Mouse (Mus musculus): ENCODE results near the gene Slc10a1. TPM values are rescaled to one million over a fixed set of nuclear protein-coding genes. Genes with fewer than 3 reads are reported as not detected.

Slc10a1 gene
- total and polyA plus RNA-seq, 2 experiments from 2014 or later: 0.11 TPM; not detected in 1

DNA sequence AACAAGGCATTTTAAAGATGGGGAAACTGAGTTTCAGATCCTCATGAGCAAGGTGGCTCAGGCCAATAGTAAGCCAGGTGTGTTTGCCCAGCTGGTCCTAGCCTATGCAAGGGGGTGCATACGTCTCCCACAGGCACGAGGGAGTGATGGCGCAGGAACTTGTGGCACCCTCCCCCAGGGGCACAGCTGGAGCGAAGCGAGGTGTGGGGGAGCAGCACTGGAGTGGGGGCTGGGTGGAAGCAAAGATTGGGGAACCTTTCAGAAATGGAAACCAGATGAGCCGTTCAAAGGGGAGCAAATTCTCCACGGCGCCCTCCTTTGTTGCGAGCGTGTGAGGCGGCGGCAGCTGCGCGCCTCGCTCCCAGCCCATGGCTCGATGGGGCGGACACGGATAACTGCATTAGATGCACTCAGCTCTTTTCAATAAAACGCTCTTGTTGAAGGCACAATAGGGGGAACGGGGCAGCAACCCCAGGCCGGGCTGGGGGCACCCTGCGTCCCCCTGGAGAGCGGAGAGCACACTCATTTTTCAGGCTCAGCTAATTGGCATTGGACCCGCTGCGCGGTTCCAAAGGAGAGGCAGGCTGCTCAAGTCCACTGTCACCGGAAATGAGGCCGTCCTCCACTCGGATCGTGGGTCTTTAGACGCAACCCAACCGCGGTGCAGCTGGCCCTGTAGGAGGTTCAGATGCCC is 30.2 kb upstream of the Slc10a1 start:
- DNase-seq (ENCODE audit: low spot score) (peak; percentile 41), ATAC-seq (peak; percentile 56)
- TF ChIP-seq CTCF (IDR thresholded peaks at IDR 0.05; ENCODE audit: low read depth): no peak
- H3K9ac ChIP-seq (replicated peaks; ENCODE audit: low read length): no peak overlapping the region; the same call in 1 of the 2 replicates
- H3K9me3 ChIP-seq (ENCODE audit: low read length): no peaks in the 10 kb centered on the region
- H3K36me3 ChIP-seq (ENCODE audit: insufficient read depth, low read length): no peaks in the 10 kb centered on the region
- peak overlapping the region; percentile 47 for H3K4me2 ChIP-seq (ENCODE audit: low read depth, low read length)
- H3K27me3 ChIP-seq (ENCODE audit: insufficient read depth, low read length): no peaks in the 10 kb centered on the region
- 2% methylated on average over 33 of the region's 33 CpGs for WGBS
- 0 out of 2 replicates have a peak, but pooled peaks cover 3% of the 10 kb centered on the region for H3K4me1 ChIP-seq (ENCODE audit: insufficient read depth, low read length)
- no peak overlapping the region for H3K27ac ChIP-seq
- peak overlapping the region; percentile 22 for H3K4me3 ChIP-seq (ENCODE audit: low read length)

DNA sequence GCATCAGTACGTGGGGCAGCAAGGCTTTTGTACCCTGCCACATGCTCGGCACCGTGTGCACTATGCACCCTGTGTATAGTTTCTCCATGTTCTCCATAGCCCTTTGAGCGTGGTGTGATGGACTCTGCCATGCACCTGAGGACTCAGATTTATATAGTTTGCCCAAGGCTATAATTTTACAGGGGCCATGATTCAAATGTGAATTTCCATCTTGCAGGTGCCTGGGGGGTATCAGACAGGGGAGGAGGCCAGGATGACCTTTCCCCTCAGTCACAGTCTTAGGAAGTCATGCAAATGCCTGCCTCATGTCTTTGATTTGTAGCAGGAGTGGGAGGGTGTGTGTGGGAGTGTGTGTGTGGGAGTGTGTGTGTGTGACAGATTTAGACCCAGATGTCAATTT is 29.1 kb upstream of the Slc10a1 start:
- DNase-seq (ENCODE audit: low spot score): no peak
- H3K27ac ChIP-seq: no peak overlapping the region
- H3K4me1 ChIP-seq (ENCODE audit: insufficient read depth, low read length): 0 out of 2 replicates have a peak, but pooled peaks cover 3% of the 10 kb centered on the region
- no peak overlapping the region for H3K9ac ChIP-seq (replicated peaks; ENCODE audit: low read length)
- H3K4me3 ChIP-seq (ENCODE audit: low read length): no peak overlapping the region
- 54% methylated on average over 4 of the region's 4 CpGs for WGBS
- no peak overlapping the region for H3K4me2 ChIP-seq (ENCODE audit: low read depth, low read length)
- no peaks in the 10 kb centered on the region for H3K36me3 ChIP-seq (ENCODE audit: insufficient read depth, low read length)
- no peak for ATAC-seq
- H3K9me3 ChIP-seq (ENCODE audit: low read length): no peaks in the 10 kb centered on the region
- no peaks in the 10 kb centered on the region for H3K27me3 ChIP-seq (ENCODE audit: insufficient read depth, low read length)
- TF ChIP-seq CTCF (IDR thresholded peaks at IDR 0.05; ENCODE audit: low read depth): no peak

DNA sequence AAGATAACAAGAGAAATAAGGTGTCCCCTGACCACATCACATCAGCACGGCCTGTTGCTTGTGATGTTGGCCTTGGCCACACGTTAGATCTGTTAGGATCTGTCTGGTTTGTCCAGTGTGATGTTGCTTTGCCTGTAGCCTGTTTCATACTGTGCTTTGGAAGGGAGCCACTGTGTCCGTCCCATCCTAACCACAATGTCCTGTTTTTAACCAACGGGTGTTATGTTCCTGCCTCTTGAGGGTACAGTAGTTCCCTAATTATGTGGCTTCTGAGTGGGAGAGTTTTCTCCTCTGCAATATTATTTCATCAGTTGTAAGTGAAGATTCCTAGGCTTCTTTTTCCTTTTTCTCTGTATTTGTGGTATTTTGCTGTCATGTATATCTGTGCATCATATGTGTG is 26.8 kb upstream of the Slc10a1 start:
- H3K36me3 ChIP-seq (ENCODE audit: insufficient read depth, low read length): no peaks in the 10 kb centered on the region
- ATAC-seq (no peak), DNase-seq (ENCODE audit: low spot score) (no peak)
- H3K9ac ChIP-seq (replicated peaks; ENCODE audit: low read length): no peak overlapping the region
- H3K4me3 ChIP-seq (ENCODE audit: low read length): no peak overlapping the region
- no peak overlapping the region for H3K4me2 ChIP-seq (ENCODE audit: low read depth, low read length)
- 0 out of 2 replicates have a peak, but pooled peaks cover 3% of the 10 kb centered on the region for H3K4me1 ChIP-seq (ENCODE audit: insufficient read depth, low read length)
- H3K27me3 ChIP-seq (ENCODE audit: insufficient read depth, low read length): no peaks in the 10 kb centered on the region
- H3K27ac ChIP-seq: no peak overlapping the region
- H3K9me3 ChIP-seq (ENCODE audit: low read length): no peaks in the 10 kb centered on the region
- no peak for TF ChIP-seq CTCF (IDR thresholded peaks at IDR 0.05; ENCODE audit: low read depth)
- 96% methylated on average over 4 of the region's 4 CpGs for WGBS

DNA sequence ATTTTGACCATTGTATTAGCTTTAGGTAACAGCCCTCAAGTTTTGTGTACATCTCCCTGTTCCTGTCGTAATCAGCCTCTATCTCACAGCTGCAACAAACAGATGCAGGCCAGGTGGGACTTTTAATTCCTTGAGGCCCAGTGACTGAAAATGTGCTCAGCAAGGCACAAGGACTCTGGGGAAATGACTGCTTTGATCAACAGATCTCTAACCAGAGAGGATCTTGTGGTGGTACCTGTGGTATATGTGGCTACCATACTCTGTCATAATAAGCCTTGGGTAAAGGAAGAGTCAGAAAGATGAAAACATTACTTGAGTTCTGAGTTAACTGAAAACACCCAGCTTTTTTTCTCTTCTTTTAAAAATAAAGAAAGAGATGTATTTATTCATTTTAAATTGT is 25.3 kb upstream of the Slc10a1 start:
- H3K9me3 ChIP-seq (ENCODE audit: low read length): no peaks in the 10 kb centered on the region
- no peaks in the 10 kb centered on the region for H3K36me3 ChIP-seq (ENCODE audit: insufficient read depth, low read length)
- TF ChIP-seq CTCF (IDR thresholded peaks at IDR 0.05; ENCODE audit: low read depth): no peak
- no peak for ATAC-seq
- no peak overlapping the region for H3K27ac ChIP-seq
- no peak overlapping the region for H3K4me2 ChIP-seq (ENCODE audit: low read depth, low read length)
- H3K27me3 ChIP-seq (ENCODE audit: insufficient read depth, low read length): no peaks in the 10 kb centered on the region
- H3K4me3 ChIP-seq (ENCODE audit: low read length): no peak overlapping the region
- H3K9ac ChIP-seq (replicated peaks; ENCODE audit: low read length): no peak overlapping the region
- DNase-seq (ENCODE audit: low spot score): no peak
- H3K4me1 ChIP-seq (ENCODE audit: insufficient read depth, low read length): 0 out of 2 replicates have a peak, but pooled peaks cover 3% of the 10 kb centered on the region
- WGBS: 89% methylated on average over 1 of the region's 1 CpGs

DNA sequence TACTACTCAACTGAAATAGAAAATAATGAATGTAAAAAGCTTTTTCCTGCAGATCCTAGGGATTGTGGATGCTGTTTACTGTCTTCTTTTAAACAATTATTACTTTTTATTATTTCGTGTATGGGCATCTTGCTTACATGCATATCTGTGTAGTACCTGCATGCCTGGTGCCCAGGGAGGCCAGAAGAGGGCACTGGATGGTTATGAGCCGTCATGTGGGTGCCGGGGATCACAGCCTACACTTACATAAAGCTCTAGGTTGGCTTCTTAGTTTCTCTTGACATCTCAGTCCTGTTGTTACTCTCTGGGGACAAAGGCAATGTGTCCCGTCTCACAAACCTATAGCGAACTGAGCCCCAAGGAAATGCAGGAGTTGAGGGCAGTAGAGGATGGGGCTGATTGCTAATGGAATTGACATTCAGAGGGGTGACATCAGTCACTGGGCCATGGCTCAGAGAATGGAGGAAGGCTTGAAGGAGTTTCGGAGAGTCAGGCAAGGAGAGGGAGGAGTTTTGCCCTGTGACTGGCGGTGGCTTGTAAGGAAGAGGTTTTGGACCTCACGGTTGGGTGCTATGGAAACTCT is 24.1 kb upstream of the Slc10a1 start:
- Histone ChIP-seq H3K27me3 (ENCODE audit: insufficient read depth, low read length) (no peaks in the 10 kb centered on the region), H3K9me3 (ENCODE audit: low read length) (no peaks in the 10 kb centered on the region), H3K36me3 (ENCODE audit: insufficient read depth, low read length) (no peaks in the 10 kb centered on the region), H3K9ac (replicated peaks; ENCODE audit: low read length) (no peak overlapping the region), H3K4me3 (ENCODE audit: low read length) (no peak overlapping the region), H3K4me2 (ENCODE audit: low read depth, low read length) (no peak overlapping the region), H3K27ac (no peak overlapping the region), H3K4me1 (ENCODE audit: insufficient read depth, low read length) (no peaks in the 10 kb centered on the region)
- DNase-seq (ENCODE audit: low spot score): peak; percentile 9
- TF ChIP-seq CTCF (IDR thresholded peaks at IDR 0.05; ENCODE audit: low read depth): peak; percentile 51
- WGBS: 72% methylated on average over 8 of the region's 8 CpGs
- ATAC-seq: no peak

DNA sequence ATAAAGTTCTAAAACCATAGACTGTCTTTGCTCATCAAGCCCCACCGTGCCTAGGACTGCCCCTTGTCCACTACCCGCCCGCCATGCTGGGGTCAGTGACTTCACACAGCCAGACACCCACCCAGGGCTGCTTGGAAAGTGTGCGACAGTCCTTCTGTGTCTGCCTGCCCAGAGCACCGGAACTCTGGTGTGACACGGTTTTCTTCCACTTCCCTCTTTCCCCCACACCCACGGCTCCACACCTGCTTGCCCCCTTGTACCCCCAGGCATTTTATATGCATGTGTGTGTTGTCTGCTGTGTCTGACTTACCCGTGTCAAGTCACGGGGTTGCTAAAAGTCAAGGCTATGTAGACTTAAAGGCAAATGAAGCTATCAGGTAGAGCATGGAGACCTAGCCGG is 23.3 kb upstream of the Slc10a1 start:
- Histone ChIP-seq H3K36me3 (ENCODE audit: insufficient read depth, low read length) (no peaks in the 10 kb centered on the region), H3K9ac (replicated peaks; ENCODE audit: low read length) (no peak overlapping the region), H3K4me2 (ENCODE audit: low read depth, low read length) (no peak overlapping the region), H3K27ac (no peak overlapping the region), H3K4me1 (ENCODE audit: insufficient read depth, low read length) (no peaks in the 10 kb centered on the region), H3K4me3 (ENCODE audit: low read length) (no peak overlapping the region), H3K27me3 (ENCODE audit: insufficient read depth, low read length) (no peaks in the 10 kb centered on the region), H3K9me3 (ENCODE audit: low read length) (no peaks in the 10 kb centered on the region)
- no peak for DNase-seq (ENCODE audit: low spot score)
- ATAC-seq: no peak
- TF ChIP-seq CTCF (IDR thresholded peaks at IDR 0.05; ENCODE audit: low read depth): no peak
- WGBS: 82% methylated on average over 10 of the region's 10 CpGs

DNA sequence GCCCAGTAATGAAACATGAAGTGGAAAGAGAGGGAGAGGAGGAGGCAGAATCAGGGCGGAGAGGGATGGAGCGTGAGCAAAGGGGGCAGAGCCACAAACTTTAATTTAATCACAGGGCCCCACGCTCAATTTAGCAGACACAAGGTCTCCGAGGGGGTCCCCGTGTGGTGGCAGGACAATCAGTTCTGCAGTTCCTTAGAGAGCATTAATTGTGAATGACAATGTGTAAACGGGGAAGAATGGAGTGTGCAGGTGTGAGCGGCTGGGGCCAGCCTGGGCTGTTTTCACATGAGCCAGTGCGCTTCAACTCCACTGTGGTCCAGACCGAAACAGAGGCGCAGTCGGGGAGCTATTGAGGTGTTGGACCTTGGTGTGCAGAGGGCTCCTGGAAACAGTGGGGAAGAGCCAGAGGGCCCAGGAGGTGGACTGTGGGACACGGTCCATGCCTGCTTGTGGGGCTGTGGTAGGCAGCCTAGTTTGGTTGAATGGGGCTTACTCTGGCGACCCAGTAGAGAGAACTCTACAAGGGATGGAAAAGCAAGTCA is 22.5 kb upstream of the Slc10a1 start:
- DNase-seq (ENCODE audit: low spot score) (no peak), ATAC-seq (no peak)
- Histone ChIP-seq H3K27me3 (ENCODE audit: insufficient read depth, low read length) (no peaks in the 10 kb centered on the region), H3K9me3 (ENCODE audit: low read length) (no peaks in the 10 kb centered on the region), H3K9ac (replicated peaks; ENCODE audit: low read length) (no peak overlapping the region), H3K4me1 (ENCODE audit: insufficient read depth, low read length) (no peaks in the 10 kb centered on the region), H3K4me3 (ENCODE audit: low read length) (no peak overlapping the region), H3K36me3 (ENCODE audit: insufficient read depth, low read length) (no peaks in the 10 kb centered on the region), H3K27ac (no peak overlapping the region), H3K4me2 (ENCODE audit: low read depth, low read length) (no peak overlapping the region)
- 46% methylated on average over 13 of the region's 13 CpGs for WGBS
- TF ChIP-seq CTCF (IDR thresholded peaks at IDR 0.05; ENCODE audit: low read depth): no peak

Measured in hindbrain, postnatal 0 days (tissue).